Mouse (Mus musculus) embryonic fibroblast, embryonic 13.5 days (primary cell): ENCODE data around the gene Usp17lb. TPM values are rescaled to one million over a fixed set of nuclear protein-coding genes. Genes with fewer than 3 reads are reported as not detected.
"Not testable (repeated sequence)": the region's sequence is repeated elsewhere in the genome, so short reads cannot be mapped to it uniquely, and the experiment has no call there.

Source experiments
- H3K27ac ChIP-seq: 2 replicates; pipeline ENCODE4 v1.5.1; 2012; ENCODE audit warnings: low read length, control low read depth, inconsistent platforms; ENCODE audit not compliant: insufficient read depth
- H3K4me1 ChIP-seq: 2 replicates; pipeline ENCODE4 v1.6.1; 2011; ENCODE audit warnings: low read length; ENCODE audit not compliant: control insufficient read depth, insufficient read depth
- H3K4me3 ChIP-seq: 2 replicates; pipeline ENCODE4 v1.5.1; 2011; ENCODE audit warnings: mild to moderate bottlenecking, control low read depth, low read length; ENCODE audit not compliant: insufficient read depth
- CTCF ChIP-seq: IDR thresholded peaks from 2 replicates; pipeline ENCODE4 v1.5.1; 2011; ENCODE audit warnings: mild to moderate bottlenecking, control low read depth, low read length, moderate library complexity, borderline replicate concordance; ENCODE audit not compliant: insufficient read depth
- POLR2A ChIP-seq: IDR thresholded peaks from 2 replicates; pipeline ENCODE4 v1.6.1; 2011; ENCODE audit warnings: low read depth, mild to moderate bottlenecking, control low read depth, low read length, moderate library complexity
- polyA plus RNA-seq: library from polyadenylated mRNA; stranded (reverse); fragments of >200 nt; gene quantifications from 2 replicates; pipeline ENCODE4 v1.2.4, GENCODE M21; 2011; ENCODE audit warnings: low read depth; ENCODE audit not compliant: missing spikeins, insufficient read length

Usp17lb gene
- not detected in 2 replicates for polyA plus RNA-seq

- no peak for TF ChIP-seq CTCF
- TF ChIP-seq POLR2A = no peak
Observed at GRCm38 (mm10) chr7:104842503-104842902, at the start of gene Usp17lb. TSS of gene Usp17lb (minus strand) at chr7:104842603.

GRCm38 (mm10) chr7:104877731-104878130 is 35.3 kb upstream of the Usp17lb start, which contains the start of gene Olfr665:
TSS of gene Olfr665 (plus strand) at chr7:104878031.
- H3K27ac ChIP-seq = no peak within 1 kb of the TSS
- TF ChIP-seq POLR2A (no peak), CTCF (no peak)
- no peak within 1 kb of the TSS for H3K4me3 ChIP-seq
- H3K4me1 ChIP-seq = no peaks in the 10 kb centered on the region

More at GRCm38 (mm10) chr7:104842503-104842902, at the start of gene Usp17lb:
- H3K4me3 ChIP-seq = no peak within 1 kb of the TSS
- H3K4me1 ChIP-seq = no peaks in the 10 kb centered on the region
- no peak within 1 kb of the TSS for H3K27ac ChIP-seq

DNA sequence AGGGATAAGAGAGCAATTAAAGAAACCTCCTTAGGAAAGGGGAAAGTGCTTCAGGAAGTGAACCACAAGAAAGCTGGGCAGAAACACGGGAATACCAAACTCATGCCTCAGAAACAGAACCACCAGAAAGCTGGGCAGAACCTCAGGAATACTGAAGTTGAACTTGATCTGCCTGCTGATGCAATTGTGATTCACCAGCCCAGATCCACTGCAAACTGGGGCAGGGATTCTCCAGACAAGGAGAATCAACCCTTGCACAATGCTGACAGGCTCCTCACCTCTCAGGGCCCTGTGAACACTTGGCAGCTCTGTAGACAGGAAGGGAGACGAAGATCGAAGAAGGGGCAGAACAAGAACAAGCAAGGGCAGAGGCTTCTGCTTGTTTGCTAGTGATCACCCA is 19.0 kb upstream of the Usp17lb start:
- Histone ChIP-seq H3K4me3 (no peak overlapping the region), H3K4me1 (no peaks in the 10 kb centered on the region), H3K27ac (no peak overlapping the region)
- no peak for TF ChIP-seq CTCF
- no peak for TF ChIP-seq POLR2A

- Histone ChIP-seq H3K4me3 (no peak overlapping the region), H3K27ac (no peak overlapping the region), H3K4me1 (no peaks in the 10 kb centered on the region)
- no peak for TF ChIP-seq POLR2A
- TF ChIP-seq CTCF = no peak
Observed at GRCm38 (mm10) chr7:104857683-104858082, 15.3 kb upstream of the Usp17lb start.

DNA sequence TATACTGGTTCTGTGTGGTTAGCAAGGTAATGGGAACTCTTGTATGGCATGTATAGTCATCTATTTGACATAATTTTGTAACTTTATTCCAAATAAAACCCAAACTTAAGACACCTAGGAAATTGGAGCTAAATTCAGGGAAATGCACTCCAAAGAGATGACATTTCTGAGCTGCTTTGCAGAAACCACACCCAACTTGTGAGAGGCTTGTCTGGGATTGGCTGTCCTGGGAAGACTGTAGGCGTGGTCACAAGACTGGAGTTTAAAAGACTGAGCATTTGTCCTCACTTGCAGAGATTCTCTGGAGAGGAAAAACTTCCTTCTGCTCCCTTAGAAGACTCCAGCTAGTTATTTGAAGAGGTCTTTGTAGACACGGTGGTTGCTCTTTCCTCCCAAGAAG is 14.3 kb upstream of the Usp17lb start, which contains the start of gene Usp17la:
Usp17la (plus strand) TSS at position 301 of the 400 bp plus-strand sequence.
- not testable (repeated sequence) for H3K27ac ChIP-seq, H3K4me1 ChIP-seq, H3K4me3 ChIP-seq

DNA sequence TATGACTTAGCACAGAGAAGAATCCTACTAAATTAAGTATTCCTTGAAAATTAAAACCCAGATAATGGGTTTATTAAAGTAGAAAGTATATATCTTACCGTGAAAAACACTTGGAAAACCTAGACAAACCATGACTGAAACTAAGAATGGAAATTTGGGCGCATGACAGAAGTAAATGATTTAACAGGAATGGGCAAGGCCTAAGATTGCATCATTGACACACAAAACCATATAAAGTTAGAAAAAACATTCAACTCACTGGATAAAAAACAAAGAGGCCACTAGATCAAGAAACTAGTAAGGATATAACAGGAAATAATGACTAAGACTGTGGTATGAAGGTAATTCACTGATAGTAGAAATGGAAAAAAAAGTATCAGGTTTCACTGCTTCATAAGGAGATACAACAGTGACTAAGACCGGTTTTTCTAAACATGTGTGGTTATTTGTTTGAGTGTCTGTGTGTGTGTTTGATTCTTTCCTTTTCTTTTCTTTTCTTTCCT is 12.9 kb upstream of the Usp17lb start:
- Histone ChIP-seq H3K4me1 (no peaks in the 10 kb centered on the region), H3K27ac (no peak overlapping the region), H3K4me3 (no peak overlapping the region)
- no peak for TF ChIP-seq POLR2A
- no peak for TF ChIP-seq CTCF

DNA sequence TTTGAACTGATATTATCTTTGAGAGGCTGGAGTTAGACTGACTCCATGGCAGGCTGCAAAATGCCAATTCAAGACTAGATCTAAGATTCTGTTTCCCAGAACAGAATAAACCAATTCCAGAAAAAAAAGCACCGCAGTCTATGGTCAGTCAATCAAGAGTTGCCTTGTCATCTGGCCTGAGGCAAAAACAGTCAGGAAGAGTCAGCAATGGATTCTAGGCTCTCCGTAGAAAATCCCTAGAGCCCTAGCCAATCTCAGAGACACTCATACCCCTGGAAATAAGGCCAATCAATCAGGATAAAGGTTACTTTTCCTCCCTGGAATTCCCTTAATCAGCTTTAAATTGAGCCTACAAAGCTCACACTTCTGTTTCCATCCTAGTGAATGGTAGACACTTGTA is 9.1 kb upstream of the Usp17lb start:
- not testable (repeated sequence) for H3K4me3 ChIP-seq, H3K4me1 ChIP-seq, H3K27ac ChIP-seq

DNA sequence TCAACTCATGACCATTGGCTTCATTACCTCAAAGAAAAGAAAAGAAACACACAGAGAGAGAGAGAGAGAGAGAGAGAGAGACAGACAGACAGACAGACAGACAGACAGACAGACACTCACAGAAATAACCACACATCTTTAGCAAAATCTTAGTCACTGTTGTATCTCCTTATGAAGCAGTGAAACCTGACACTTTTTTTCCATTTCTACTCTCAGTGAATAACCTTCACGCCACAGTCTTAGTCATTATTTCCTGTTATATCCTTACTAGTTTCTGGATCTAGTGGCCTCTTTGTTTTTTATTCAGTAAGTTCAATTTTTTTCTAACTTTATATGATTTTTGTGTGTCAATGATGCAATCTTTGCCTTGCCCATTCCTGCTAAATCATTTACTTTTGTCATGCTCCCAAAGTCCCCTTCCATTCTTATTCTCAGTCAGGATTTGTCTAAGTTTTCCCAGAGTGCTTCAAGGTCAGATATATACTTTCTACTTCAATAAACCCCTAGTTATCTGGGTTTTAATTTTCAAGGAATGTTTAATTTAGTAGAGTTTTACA is 1.4 kb upstream of the Usp17lb start:
- no peak overlapping the region for H3K27ac ChIP-seq
- TF ChIP-seq CTCF (no peak), POLR2A (no peak)
- no peaks in the 10 kb centered on the region for H3K4me1 ChIP-seq
- no peak overlapping the region for H3K4me3 ChIP-seq

- not testable (repeated sequence) for H3K27ac ChIP-seq, H3K4me1 ChIP-seq
Observed at GRCm38 (mm10) chr7:104810335-104810734, 32.1 kb downstream of the Usp17lb start.

DNA sequence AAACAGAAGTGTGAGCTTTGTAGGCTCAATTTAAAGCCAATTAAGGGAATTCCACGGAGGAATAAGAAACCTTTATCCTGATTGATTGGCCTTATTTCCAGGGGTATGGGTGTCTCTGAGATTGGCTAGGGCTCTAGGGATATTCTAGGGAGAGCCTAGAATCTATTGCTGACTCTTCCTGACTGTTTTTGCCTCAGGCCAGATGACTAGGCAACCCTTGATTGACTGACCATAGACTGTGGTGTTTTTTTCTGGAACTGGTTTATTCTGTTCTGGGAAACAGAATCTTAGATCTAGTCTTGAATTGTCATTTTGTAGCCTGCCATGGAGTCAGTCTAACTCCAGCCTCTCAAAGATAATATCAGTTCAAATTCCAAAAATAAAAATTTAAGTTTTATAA is 51.6 kb downstream of the Usp17lb start:
- H3K4me1 ChIP-seq = no peaks in the 10 kb centered on the region
- no peak overlapping the region for H3K27ac ChIP-seq
- no peak overlapping the region for H3K4me3 ChIP-seq
- no peak for TF ChIP-seq CTCF

More at GRCm38 (mm10) chr7:104810335-104810734, 32.1 kb downstream of the Usp17lb start:
- H3K4me3 ChIP-seq = not testable (repeated sequence)

Other genes with a start within 250 kb of the Usp17lb start
- not detected in 2 replicates for gene Olfr655, start 240.8 kb downstream of the Usp17lb start, polyA plus RNA-seq
- gene Olfr656, start 228.6 kb downstream of the Usp17lb start, polyA plus RNA-seq = not detected in 2 replicates
- gene Olfr657, start 217.8 kb downstream of the Usp17lb start, polyA plus RNA-seq = not detected in 2 replicates
- gene Olfr658, start 195.3 kb downstream of the Usp17lb start, polyA plus RNA-seq = not detected in 2 replicates
- gene Olfr659, start 175.8 kb downstream of the Usp17lb start, polyA plus RNA-seq = not detected in 2 replicates
- not detected in 2 replicates for gene Olfr661, start 156.1 kb downstream of the Usp17lb start, polyA plus RNA-seq
- not detected in 2 replicates for gene Usp17le, start 65.1 kb downstream of the Usp17lb start, polyA plus RNA-seq
- gene Usp17la, start 14.4 kb upstream of the Usp17lb start, polyA plus RNA-seq = not detected in 2 replicates
- not detected in 2 replicates for gene Olfr665, start 35.4 kb upstream of the Usp17lb start, polyA plus RNA-seq
- not detected in 2 replicates for gene Olfr666, start 53.3 kb upstream of the Usp17lb start, polyA plus RNA-seq
- gene Olfr667, start 78.9 kb upstream of the Usp17lb start, polyA plus RNA-seq = not detected in 2 replicates
- not detected in 2 replicates for gene Olfr668, start 85.5 kb upstream of the Usp17lb start, polyA plus RNA-seq
- not detected in 2 replicates for gene Olfr669, start 91.6 kb upstream of the Usp17lb start, polyA plus RNA-seq
- gene Olfr670, start 120.0 kb upstream of the Usp17lb start, polyA plus RNA-seq = not detected in 2 replicates
- not detected in 2 replicates for gene Olfr671, start 136.5 kb upstream of the Usp17lb start, polyA plus RNA-seq
- gene Olfr672, start 159.4 kb upstream of the Usp17lb start, polyA plus RNA-seq = not detected in 2 replicates
- not detected in 2 replicates for gene Olfr675, start 185.9 kb upstream of the Usp17lb start, polyA plus RNA-seq
- not detected in 2 replicates for gene Olfr676, start 190.1 kb upstream of the Usp17lb start, polyA plus RNA-seq
- gene Olfr677, start 208.8 kb upstream of the Usp17lb start, polyA plus RNA-seq = not detected in 2 replicates
- gene Olfr678, start 221.9 kb upstream of the Usp17lb start, polyA plus RNA-seq = not detected in 2 replicates
- gene Olfr679, start 238.6 kb upstream of the Usp17lb start, polyA plus RNA-seq = not detected in 2 replicates